Mouse (Mus musculus) brain, embryonic 14.5 days (tissue): ENCODE data around the gene Dennd1b.

ENCODE experiments used
- CTCF ChIP-seq: fragments of 200-500 bp; IDR thresholded peaks from 2 replicates; pipeline ENCODE4 v1.5.1; 2012; ENCODE audit warnings: inconsistent platforms, mild to moderate bottlenecking, moderate library complexity, borderline replicate concordance; ENCODE audit not compliant: insufficient read depth, insufficient read length; ENCODE audit errors: extremely low read depth
- POLR2A ChIP-seq: fragments of 200-500 bp; IDR thresholded peaks from 2 replicates; pipeline ENCODE4 v1.6.1; 2012; ENCODE audit warnings: mild to moderate bottlenecking, inconsistent platforms, borderline replicate concordance; ENCODE audit not compliant: poor library complexity, insufficient read depth, insufficient read length, severe bottlenecking; ENCODE audit errors: extremely low read depth

DNA sequence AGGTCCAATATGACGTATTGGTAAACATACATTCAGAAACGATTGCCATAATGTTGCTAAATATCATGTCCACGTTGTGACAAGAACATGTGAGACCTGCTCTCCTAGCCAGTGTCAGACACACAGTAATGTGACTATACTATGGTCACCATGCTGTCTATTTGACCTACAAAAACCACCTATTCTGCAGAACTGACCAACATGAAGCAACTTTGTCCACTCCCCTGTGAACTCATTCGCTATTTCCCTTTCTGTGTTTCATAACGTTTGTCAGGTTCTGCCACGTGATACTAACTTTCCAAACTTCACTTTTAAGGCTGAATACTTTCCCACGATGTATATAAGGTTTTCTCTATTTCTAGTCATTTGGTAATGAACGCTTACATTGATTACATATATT is 22.8 kb upstream of the Dennd1b start:
- TF ChIP-seq POLR2A (no peak), CTCF (no peak)
